Mouse (Mus musculus) neural tube, embryonic 15.5 days (tissue): ENCODE results near the gene Rnf13. TPM values are rescaled to one million over a fixed set of nuclear protein-coding genes. Genes with fewer than 3 reads are reported as not detected.

Experiments used
- ATAC-seq: fragments of 200-750 bp; cut with Nextera tagmentation; 2 replicates; pipeline ENCODE4 v1.8.0; 2017; ENCODE audit warnings: mild to moderate bottlenecking, moderate TSS enrichment, moderate library complexity; ENCODE audit not compliant: low FRiP score
- H3K27ac ChIP-seq: fragments of 300-500 bp; sonication (generic); replicated peaks from 2 replicates; pipeline ENCODE4 v1.5.1; 2015; ENCODE audit warnings: mild to moderate bottlenecking, inconsistent platforms
- H3K27me3 ChIP-seq: fragments of 300-500 bp; sonication (generic); replicated peaks from 2 replicates; pipeline ENCODE4 v1.6.1; 2015; ENCODE audit warnings: inconsistent platforms
- H3K36me3 ChIP-seq: fragments of 300-500 bp; sonication (generic); 2 replicates; pipeline ENCODE4 v1.6.1; 2015; ENCODE audit warnings: inconsistent platforms
- H3K4me1 ChIP-seq: fragments of 300-500 bp; sonication (generic); 2 replicates; pipeline ENCODE4 v1.6.1; 2015; ENCODE audit warnings: inconsistent platforms
- H3K4me2 ChIP-seq: fragments of 300-500 bp; sonication (generic); 2 replicates; pipeline ENCODE4 v1.6.1; 2015; ENCODE audit warnings: inconsistent platforms, mild to moderate bottlenecking, moderate library complexity
- H3K4me3 ChIP-seq: fragments of 300-500 bp; sonication (generic); replicated peaks from 2 replicates; pipeline ENCODE4 v1.5.1; 2015; ENCODE audit warnings: mild to moderate bottlenecking, inconsistent platforms
- H3K9ac ChIP-seq: fragments of 300-500 bp; sonication (generic); replicated peaks from 2 replicates; pipeline ENCODE4 v1.6.1; 2015; ENCODE audit warnings: mild to moderate bottlenecking, inconsistent platforms
- H3K9me3 ChIP-seq: fragments of 300-500 bp; sonication (generic); replicated peaks from 2 replicates; pipeline ENCODE4 v1.6.1; 2016; ENCODE audit warnings: inconsistent platforms
- WGBS: fragments of 180-500 bp; shearing (Covaris S2); methylation state at CpG from one replicate; pipeline ENCODE4 v1.1.7; 2015; ENCODE audit warnings: mixed read lengths; 5-methylcytosine and 5-hydroxymethylcytosine counted together
- polyA plus RNA-seq: library from polyadenylated mRNA; unstranded; fragments of >200 nt; fragmentation: Nextera tagmentation; extraction: Ambion mirVana; gene quantifications from 2 replicates; pipeline ENCODE4 v1.2.1, GENCODE M21; 2015

Gene Rnf13
- polyA plus RNA-seq, 1 experiment from 2014 or later = 91.4 TPM

DNA sequence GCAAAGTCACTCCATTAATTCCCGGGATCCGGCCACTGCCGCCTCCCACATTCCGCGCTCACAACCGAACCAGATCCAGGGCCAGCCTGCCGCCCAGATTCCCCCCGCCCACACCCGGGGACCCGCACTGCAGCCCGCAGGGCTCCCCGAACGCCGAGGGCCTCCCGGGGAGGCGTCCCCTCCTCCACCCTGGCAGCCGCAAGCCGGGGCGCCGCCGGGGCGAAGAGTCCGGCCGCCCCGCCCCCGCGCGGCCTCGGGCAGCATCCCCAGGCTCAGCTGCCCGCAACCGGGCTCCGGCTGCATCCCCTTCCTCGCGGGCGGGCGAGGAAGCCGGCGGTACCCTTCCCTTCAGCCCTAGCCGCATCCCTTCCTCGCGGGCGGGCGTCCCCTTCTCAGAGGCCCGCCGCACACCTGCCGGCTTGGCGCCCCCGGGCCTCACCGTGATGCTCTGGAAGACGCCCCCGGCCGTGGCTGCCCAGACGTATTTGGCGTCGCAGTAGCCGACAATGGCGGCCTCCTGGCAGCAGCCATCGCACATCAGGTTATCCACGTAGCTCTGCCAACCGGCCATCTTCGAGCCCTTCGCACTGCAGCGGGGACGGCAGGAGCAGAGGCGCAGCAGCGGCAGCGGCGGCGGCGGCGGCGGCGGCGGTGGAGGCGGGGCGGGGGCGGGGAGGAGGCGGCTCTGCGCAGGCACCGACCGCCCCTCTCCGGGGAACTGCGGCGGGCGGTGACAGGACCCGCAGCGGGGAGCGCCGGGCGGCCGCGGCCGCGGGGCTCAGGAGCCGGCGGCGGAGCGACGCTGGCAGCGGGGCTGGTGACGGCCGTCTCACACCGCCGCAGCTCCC, 111.3 kb downstream of the Rnf13 start:
- Histone ChIP-seq H3K4me1 (peaks cover 21% of the 10 kb centered on the region), H3K27ac (peak overlapping the region; percentile 100), H3K4me3 (peak overlapping the region; percentile 99), H3K9ac (peak overlapping the region; percentile 99), H3K27me3 (no peaks in the 10 kb centered on the region), H3K9me3 (no peaks in the 10 kb centered on the region), H3K4me2 (peak overlapping the region; percentile 71), H3K36me3 (peaks cover 18% of the 10 kb centered on the region)
- peak; percentile 92 for ATAC-seq
- WGBS = under 1% methylated on average over 60 of the region's 104 CpGs

DNA sequence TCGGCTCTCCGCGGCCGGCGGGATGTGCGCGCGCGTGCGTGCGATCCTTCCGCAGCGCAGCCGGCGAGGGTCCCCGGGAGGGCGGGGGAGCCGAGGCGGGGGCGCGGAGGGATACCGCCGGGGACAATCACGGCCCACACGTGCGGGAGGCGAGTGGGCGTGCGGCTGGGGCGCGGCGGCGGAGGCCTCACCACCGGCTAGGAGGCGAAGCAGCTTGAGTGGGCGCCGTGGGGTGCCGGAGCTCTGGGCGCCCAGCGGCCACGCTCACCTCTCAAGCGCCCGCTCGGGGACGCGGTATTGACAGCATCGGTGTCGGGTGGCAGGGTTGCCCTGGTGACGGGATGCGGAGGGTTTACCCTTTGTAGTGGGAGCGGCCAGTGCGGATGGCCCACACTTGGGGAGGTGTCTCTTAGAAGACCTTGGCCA, 111.9 kb downstream of the Rnf13 start, which contains the start of gene Pfn2:
Pfn2 (minus strand) TSS at position 320 of the 426 bp plus-strand sequence.
- WGBS = 0% methylated on average over 50 of the region's 52 CpGs
- H3K4me2 ChIP-seq = peak within 1 kb of the TSS; percentile 71
- H3K27me3 ChIP-seq = no peaks in the 10 kb centered on the region
- H3K9me3 ChIP-seq = no peaks in the 10 kb centered on the region
- peak within 1 kb of the TSS; percentile 99 for H3K9ac ChIP-seq
- peak within 1 kb of the TSS; percentile 100 for H3K27ac ChIP-seq
- peaks cover 11% of the 10 kb centered on the region for H3K36me3 ChIP-seq
- H3K4me1 ChIP-seq = peaks cover 15% of the 10 kb centered on the region
- ATAC-seq = peak; percentile 91
- peak within 1 kb of the TSS; percentile 99 for H3K4me3 ChIP-seq

DNA sequence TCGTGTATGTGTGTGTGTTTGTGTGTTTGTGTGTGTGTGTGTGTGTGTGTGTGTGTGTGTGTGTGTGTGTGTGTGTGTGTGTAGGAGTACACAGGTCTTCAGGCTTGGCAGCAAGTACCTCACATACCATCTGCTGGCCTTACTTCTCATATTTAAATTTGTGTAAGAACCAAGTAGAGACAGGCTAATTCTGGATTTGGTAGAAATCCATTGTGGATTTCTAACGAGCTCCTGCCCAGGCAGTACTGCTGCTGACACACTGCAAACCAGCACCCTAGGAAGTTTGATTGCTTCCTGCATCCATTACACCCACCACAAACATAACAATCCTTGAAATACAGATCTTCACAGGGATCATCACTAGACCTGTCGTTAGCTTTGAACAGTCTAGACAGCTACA, 147.1 kb downstream of the Rnf13 start:
- ATAC-seq = no peak
- WGBS = 71% methylated on average over 3 of the region's 3 CpGs
- H3K4me2 ChIP-seq = no peak overlapping the region
- H3K9me3 ChIP-seq = no peaks in the 10 kb centered on the region
- no peaks in the 10 kb centered on the region for H3K36me3 ChIP-seq
- no peak overlapping the region for H3K27ac ChIP-seq
- H3K9ac ChIP-seq = no peak overlapping the region
- H3K4me3 ChIP-seq = no peak overlapping the region
- no peaks in the 10 kb centered on the region for H3K27me3 ChIP-seq
- no peaks in the 10 kb centered on the region for H3K4me1 ChIP-seq

Other genes with a start within 250 kb of the Rnf13 start
- 8.1 and 10.7 TPM in 2 replicates for gene Wwtr1, start 160.2 kb upstream of the Rnf13 start, polyA plus RNA-seq
- gene Commd2, start 84.3 kb upstream of the Rnf13 start, polyA plus RNA-seq = 63.5 and 64.6 TPM in 2 replicates
- 0.13 and 0.17 TPM in 2 replicates for gene Ankub1, start 43.3 kb upstream of the Rnf13 start, polyA plus RNA-seq
- 636 and 740 TPM in 2 replicates for gene Pfn2, start 112.0 kb downstream of the Rnf13 start, polyA plus RNA-seq